Comparison of ENCODE assay signal across 7 mouse cellular contexts in genomic region chr12:101977404-101977915, GRCm38 (mm10). TPM values are rescaled to one million over a fixed set of nuclear protein-coding genes. Genes with fewer than 3 reads are reported as not detected.
DNase-seq lines count a peak whose midpoint lies in the region; ATAC-seq lines count a peak whose summit lies in the region.

No protein-coding gene starts in this region.

- H3K4me3 ChIP-seq in lung, embryonic 15.5 days: peak overlapping the region; percentile 88
- H3K4me3 ChIP-seq in embryonic facial prominence, embryonic 14.5 days (ENCODE audit: low read depth, low read length): peak overlapping the region; percentile 88; the same call in 1 of the 2 replicates
- H3K4me3 ChIP-seq in limb, embryonic 13.5 days: peak overlapping the region; percentile 86
- no peak overlapping the region for H3K4me3 ChIP-seq in stomach, embryonic 16.5 days (replicated peaks; ENCODE audit: low read length)

- peaks cover 20% of the 10 kb centered on the region for H3K4me1 ChIP-seq in lung, embryonic 15.5 days
- peaks cover 8% of the 10 kb centered on the region for H3K4me1 ChIP-seq in embryonic facial prominence, embryonic 14.5 days (ENCODE audit: control insufficient read depth, insufficient read depth, low read length)
- H3K4me1 ChIP-seq in limb, embryonic 13.5 days: peaks cover 19% of the 10 kb centered on the region
- H3K4me1 ChIP-seq in stomach, embryonic 16.5 days (ENCODE audit: control insufficient read depth, insufficient read depth, low read length): peaks cover 10% of the 10 kb centered on the region; the same call in 1 of the 2 replicates

- H3K27me3 ChIP-seq in lung, embryonic 15.5 days: no peaks in the 10 kb centered on the region
- no peaks in the 10 kb centered on the region for H3K27me3 ChIP-seq in embryonic facial prominence, embryonic 14.5 days (replicated peaks; ENCODE audit: control insufficient read depth, insufficient read depth, low read length)
- no peaks in the 10 kb centered on the region for H3K27me3 ChIP-seq in limb, embryonic 13.5 days
- no peaks in the 10 kb centered on the region for H3K27me3 ChIP-seq in stomach, embryonic 16.5 days (ENCODE audit: control insufficient read depth, insufficient read depth, low read length)

- peak overlapping the region; percentile 66 for H3K4me2 ChIP-seq in lung, embryonic 15.5 days
- H3K4me2 ChIP-seq in embryonic facial prominence, embryonic 14.5 days (ENCODE audit: low read depth, low read length): peak overlapping the region; percentile 74; the same call in 1 of the 2 replicates
- H3K4me2 ChIP-seq in limb, embryonic 13.5 days (replicated peaks): peak overlapping the region; percentile 75
- H3K4me2 ChIP-seq in stomach, embryonic 16.5 days (ENCODE audit: low read depth, low read length): peak overlapping the region; percentile 72

- WGBS in lung, embryonic 15.5 days: 91% methylated on average over 10 of the region's 10 CpGs
- 96% methylated on average over 10 of the region's 10 CpGs for WGBS in embryonic facial prominence, embryonic 14.5 days
- 87% methylated on average over 10 of the region's 10 CpGs for WGBS in limb, embryonic 13.5 days
- WGBS in stomach, embryonic 16.5 days: 90% methylated on average over 10 of the region's 10 CpGs

- DNase-seq in lung, postnatal 4 days: no peak
- no peak for DNase-seq in embryonic facial prominence, embryonic 14.5 days (ENCODE audit: low spot score)
- DNase-seq in cerebellum, postnatal 36 days: no peak
- no peak for DNase-seq in layer of hippocampus, adult 8-10 months (ENCODE audit: low spot score in 2 of 2)

- no peak overlapping the region for H3K9ac ChIP-seq in lung, embryonic 15.5 days
- H3K9ac ChIP-seq in embryonic facial prominence, embryonic 14.5 days (ENCODE audit: low read depth, low read length): no peak overlapping the region
- H3K9ac ChIP-seq in limb, embryonic 13.5 days: peak overlapping the region; percentile 90; the same call in 1 of the 2 replicates
- H3K9ac ChIP-seq in stomach, embryonic 16.5 days (ENCODE audit: low read length): no peak overlapping the region

- no peak for ATAC-seq in lung, embryonic 15.5 days (ENCODE audit: borderline replicate concordance, extremely low read depth, low FRiP score, low TSS enrichment)
- no peak for ATAC-seq in embryonic facial prominence, embryonic 14.5 days (ENCODE audit: low read depth)
- no peak for ATAC-seq in limb, embryonic 13.5 days (ENCODE audit: low FRiP score, low read depth)
- ATAC-seq in stomach, embryonic 16.5 days (ENCODE audit: insufficient read depth, low FRiP score): no peak

- H3K36me3 ChIP-seq in lung, embryonic 15.5 days: peaks cover 3% of the 10 kb centered on the region; the same call in 1 of the 2 replicates
- peaks cover 16% of the 10 kb centered on the region; the same call in 1 of the 2 replicates for H3K36me3 ChIP-seq in embryonic facial prominence, embryonic 14.5 days (ENCODE audit: control insufficient read depth, insufficient read depth, low read length)
- H3K36me3 ChIP-seq in limb, embryonic 13.5 days: peaks cover 16% of the 10 kb centered on the region
- no peaks in the 10 kb centered on the region for H3K36me3 ChIP-seq in stomach, embryonic 16.5 days (ENCODE audit: control insufficient read depth, insufficient read depth, low read length)

- H3K9me3 ChIP-seq in lung, embryonic 15.5 days: no peaks in the 10 kb centered on the region
- no peaks in the 10 kb centered on the region for H3K9me3 ChIP-seq in embryonic facial prominence, embryonic 14.5 days (ENCODE audit: control insufficient read depth, low read length)
- no peaks in the 10 kb centered on the region for H3K9me3 ChIP-seq in limb, embryonic 13.5 days
- H3K9me3 ChIP-seq in stomach, embryonic 16.5 days (replicated peaks; ENCODE audit: control insufficient read depth, low read length): no peaks in the 10 kb centered on the region

- H3K27ac ChIP-seq in lung, embryonic 15.5 days: no peak overlapping the region
- H3K27ac ChIP-seq in embryonic facial prominence, embryonic 14.5 days (replicated peaks; ENCODE audit: low read depth, low read length): no peak overlapping the region
- no peak overlapping the region for H3K27ac ChIP-seq in limb, embryonic 13.5 days
- H3K27ac ChIP-seq in stomach, embryonic 16.5 days (ENCODE audit: low read length): no peak overlapping the region

RNA-seq across cellular contexts. Expression of gene Cpsf2, which starts 1.7 kb away (rescaled TPM):
- 27.7 and 28.0 TPM in 2 replicates for polyA plus RNA-seq in lung, embryonic 15.5 days (2015; fragmentation: Nextera tagmentation; extraction: Ambion mirVana)
- polyA plus RNA-seq in embryonic facial prominence, embryonic 14.5 days (2014; fragmentation: Nextera tagmentation; extraction: Ambion mirVana): 27.3 and 29.2 TPM in 2 replicates
- 30.6 and 31.4 TPM in 2 replicates for polyA plus RNA-seq in limb, embryonic 13.5 days (2015; fragmentation: Nextera tagmentation; extraction: Ambion mirVana)
- polyA plus RNA-seq in stomach, embryonic 16.5 days (2015; fragmentation: Nextera tagmentation; extraction: Ambion mirVana): 23.7 and 23.9 TPM in 2 replicates
- total RNA-seq in layer of hippocampus, adult 8-10 months (2022): 10 to 100 TPM; 23.5 to 27.5 (median 25.3) TPM

RNA-seq across cellular contexts. Expression of gene Atxn3, which starts 19.4 kb away (rescaled TPM):
- polyA plus RNA-seq in lung, embryonic 15.5 days (2015; fragmentation: Nextera tagmentation; extraction: Ambion mirVana): 12.7 and 13.5 TPM in 2 replicates
- polyA plus RNA-seq in embryonic facial prominence, embryonic 14.5 days (2014; fragmentation: Nextera tagmentation; extraction: Ambion mirVana): 11.3 and 13.2 TPM in 2 replicates
- 9.8 and 10.1 TPM in 2 replicates for polyA plus RNA-seq in limb, embryonic 13.5 days (2015; fragmentation: Nextera tagmentation; extraction: Ambion mirVana)
- 14.9 and 15.4 TPM in 2 replicates for polyA plus RNA-seq in stomach, embryonic 16.5 days (2015; fragmentation: Nextera tagmentation; extraction: Ambion mirVana)
- 10 to 100 TPM; 20.4 to 27.9 (median 22.7) TPM for total RNA-seq in layer of hippocampus, adult 8-10 months (2022)
